Mouse (Mus musculus): ENCODE measurements around the gene Ms4a15. TPM values are rescaled to one million over a fixed set of nuclear protein-coding genes. Genes with fewer than 3 reads are reported as not detected.

Gene Ms4a15
- polyA plus RNA-seq, 1 experiment from 2014 or later, result not detected

- no peak overlapping the region for H3K4me3 ChIP-seq (replicated peaks; ENCODE audit: low read length)
- H3K36me3 ChIP-seq (replicated peaks; ENCODE audit: control insufficient read depth, insufficient read depth), result no peaks in the 10 kb centered on the region
- no peak overlapping the region for H3K27ac ChIP-seq
- no peak for DNase-seq (ENCODE audit: low spot score)
- ATAC-seq (ENCODE audit: low FRiP score), result no peak
- H3K9ac ChIP-seq, result no peak overlapping the region
- no peak overlapping the region for H3K4me2 ChIP-seq (replicated peaks)
- H3K4me1 ChIP-seq (replicated peaks; ENCODE audit: control insufficient read depth, insufficient read depth, low read length), result no peaks in the 10 kb centered on the region
- no peaks in the 10 kb centered on the region for H3K27me3 ChIP-seq (ENCODE audit: control insufficient read depth, insufficient read depth, low read length)
- H3K9me3 ChIP-seq (ENCODE audit: control insufficient read depth, low read length), result no peaks in the 10 kb centered on the region
- 86% methylated on average over 4 of the region's 4 CpGs for WGBS
Measured at GRCm38 (mm10) chr19:10985889-10986288, 7.2 kb downstream of the Ms4a15 start.

- no peak overlapping the region for H3K4me3 ChIP-seq (replicated peaks; ENCODE audit: low read length)
- H3K4me1 ChIP-seq (replicated peaks; ENCODE audit: control insufficient read depth, insufficient read depth, low read length), result no peaks in the 10 kb centered on the region
- no peaks in the 10 kb centered on the region for H3K36me3 ChIP-seq (replicated peaks; ENCODE audit: control insufficient read depth, insufficient read depth)
- WGBS, result 80% methylated on average over 13 of the region's 13 CpGs
- no peaks in the 10 kb centered on the region for H3K27me3 ChIP-seq (ENCODE audit: control insufficient read depth, insufficient read depth, low read length)
- no peak overlapping the region for H3K9ac ChIP-seq
- ATAC-seq (ENCODE audit: low FRiP score) (no peak), DNase-seq (ENCODE audit: low spot score) (no peak)
- no peak overlapping the region for H3K27ac ChIP-seq
- H3K9me3 ChIP-seq (ENCODE audit: control insufficient read depth, low read length), result no peaks in the 10 kb centered on the region
- H3K4me2 ChIP-seq (replicated peaks), result no peak overlapping the region
Measured at GRCm38 (mm10) chr19:10984551-10984950, 8.5 kb downstream of the Ms4a15 start.

- Histone ChIP-seq H3K4me2 (replicated peaks) (peak overlapping the region; percentile 17; the same call in 1 of the 2 replicates), H3K9ac (no peak overlapping the region), H3K4me1 (replicated peaks; ENCODE audit: control insufficient read depth, insufficient read depth, low read length) (no peaks in the 10 kb centered on the region), H3K36me3 (replicated peaks; ENCODE audit: control insufficient read depth, insufficient read depth) (no peaks in the 10 kb centered on the region), H3K27ac (no peak overlapping the region), H3K9me3 (ENCODE audit: control insufficient read depth, low read length) (no peaks in the 10 kb centered on the region), H3K4me3 (replicated peaks; ENCODE audit: low read length) (no peak overlapping the region), H3K27me3 (ENCODE audit: control insufficient read depth, insufficient read depth, low read length) (no peaks in the 10 kb centered on the region)
- ATAC-seq (ENCODE audit: low FRiP score) (no peak), DNase-seq (ENCODE audit: low spot score) (no peak)
- WGBS, result 26% methylated on average over 14 of the region's 14 CpGs
Measured at GRCm38 (mm10) chr19:10983146-10983545, 9.9 kb downstream of the Ms4a15 start.

GRCm38 (mm10) chr19:10980210-10980609 lies 12.8 kb downstream of the Ms4a15 start:
- Histone ChIP-seq H3K36me3 (replicated peaks; ENCODE audit: control insufficient read depth, insufficient read depth) (no peaks in the 10 kb centered on the region), H3K4me1 (replicated peaks; ENCODE audit: control insufficient read depth, insufficient read depth, low read length) (no peaks in the 10 kb centered on the region), H3K27ac (no peak overlapping the region), H3K27me3 (ENCODE audit: control insufficient read depth, insufficient read depth, low read length) (no peaks in the 10 kb centered on the region), H3K9ac (no peak overlapping the region), H3K4me2 (replicated peaks) (no peak overlapping the region), H3K9me3 (ENCODE audit: control insufficient read depth, low read length) (no peaks in the 10 kb centered on the region), H3K4me3 (replicated peaks; ENCODE audit: low read length) (no peak overlapping the region)
- 90% methylated on average over 5 of the region's 5 CpGs for WGBS
- ATAC-seq (ENCODE audit: low FRiP score), result no peak
- DNase-seq (ENCODE audit: low spot score), result no peak

GRCm38 (mm10) chr19:10979184-10980168 lies 13.6 kb downstream of the Ms4a15 start:
- Histone ChIP-seq H3K4me1 (replicated peaks; ENCODE audit: control insufficient read depth, insufficient read depth, low read length) (no peaks in the 10 kb centered on the region), H3K9ac (no peak overlapping the region), H3K36me3 (replicated peaks; ENCODE audit: control insufficient read depth, insufficient read depth) (no peaks in the 10 kb centered on the region), H3K9me3 (ENCODE audit: control insufficient read depth, low read length) (no peaks in the 10 kb centered on the region), H3K4me3 (replicated peaks; ENCODE audit: low read length) (no peak overlapping the region), H3K27ac (no peak overlapping the region), H3K4me2 (replicated peaks) (peak overlapping the region; percentile 27; the same call in 1 of the 2 replicates), H3K27me3 (ENCODE audit: control insufficient read depth, insufficient read depth, low read length) (no peaks in the 10 kb centered on the region)
- peak; percentile 69 for DNase-seq (ENCODE audit: low spot score)
- 13% methylated on average over 18 of the region's 18 CpGs for WGBS
- peak; percentile 22; the same call in 1 of the 2 replicates for ATAC-seq (ENCODE audit: low FRiP score)

- Histone ChIP-seq H3K9me3 (ENCODE audit: control insufficient read depth, low read length) (no peaks in the 10 kb centered on the region), H3K4me1 (replicated peaks; ENCODE audit: control insufficient read depth, insufficient read depth, low read length) (no peaks in the 10 kb centered on the region), H3K4me2 (replicated peaks) (no peak overlapping the region), H3K9ac (no peak overlapping the region), H3K27me3 (ENCODE audit: control insufficient read depth, insufficient read depth, low read length) (no peaks in the 10 kb centered on the region), H3K36me3 (replicated peaks; ENCODE audit: control insufficient read depth, insufficient read depth) (no peaks in the 10 kb centered on the region), H3K27ac (no peak overlapping the region), H3K4me3 (replicated peaks; ENCODE audit: low read length) (no peak overlapping the region)
- WGBS, result 60% methylated on average over 4 of the region's 4 CpGs
- DNase-seq (ENCODE audit: low spot score) (no peak), ATAC-seq (ENCODE audit: low FRiP score) (no peak)
Measured at GRCm38 (mm10) chr19:10976318-10976717, 16.7 kb downstream of the Ms4a15 start.

GRCm38 (mm10) chr19:10975187-10975586 lies 17.9 kb downstream of the Ms4a15 start:
- WGBS, result 80% methylated on average over 2 of the region's 2 CpGs
- no peaks in the 10 kb centered on the region for H3K27me3 ChIP-seq (ENCODE audit: control insufficient read depth, insufficient read depth, low read length)
- H3K9ac ChIP-seq, result no peak overlapping the region
- no peaks in the 10 kb centered on the region for H3K9me3 ChIP-seq (ENCODE audit: control insufficient read depth, low read length)
- DNase-seq (ENCODE audit: low spot score) (no peak), ATAC-seq (ENCODE audit: low FRiP score) (no peak)
- H3K36me3 ChIP-seq (replicated peaks; ENCODE audit: control insufficient read depth, insufficient read depth), result no peaks in the 10 kb centered on the region
- H3K4me2 ChIP-seq (replicated peaks), result no peak overlapping the region
- no peak overlapping the region for H3K27ac ChIP-seq
- no peaks in the 10 kb centered on the region for H3K4me1 ChIP-seq (replicated peaks; ENCODE audit: control insufficient read depth, insufficient read depth, low read length)
- H3K4me3 ChIP-seq (replicated peaks; ENCODE audit: low read length), result no peak overlapping the region

GRCm38 (mm10) chr19:10974238-10974865 lies 18.7 kb downstream of the Ms4a15 start, which contains the start of gene Ms4a10:
Gene Ms4a10 (minus strand): TSS chr19:10974670.
- Histone ChIP-seq H3K27ac (no peak within 1 kb of the TSS), H3K4me1 (replicated peaks; ENCODE audit: control insufficient read depth, insufficient read depth, low read length) (no peaks in the 10 kb centered on the region), H3K9ac (no peak within 1 kb of the TSS), H3K27me3 (ENCODE audit: control insufficient read depth, insufficient read depth, low read length) (no peaks in the 10 kb centered on the region), H3K9me3 (ENCODE audit: control insufficient read depth, low read length) (no peaks in the 10 kb centered on the region), H3K36me3 (replicated peaks; ENCODE audit: control insufficient read depth, insufficient read depth) (no peaks in the 10 kb centered on the region), H3K4me3 (replicated peaks; ENCODE audit: low read length) (no peak within 1 kb of the TSS), H3K4me2 (replicated peaks) (no peak within 1 kb of the TSS)
- ATAC-seq (ENCODE audit: low FRiP score), result no peak
- DNase-seq (ENCODE audit: low spot score), result no peak
- WGBS, result 75% methylated on average over 4 of the region's 4 CpGs

- 80% methylated on average over 2 of the region's 2 CpGs for WGBS
- no peak overlapping the region for H3K4me3 ChIP-seq (replicated peaks; ENCODE audit: low read length)
- ATAC-seq (ENCODE audit: low FRiP score), result no peak
- H3K27ac ChIP-seq, result no peak overlapping the region
- no peaks in the 10 kb centered on the region for H3K4me1 ChIP-seq (replicated peaks; ENCODE audit: control insufficient read depth, insufficient read depth, low read length)
- no peak overlapping the region for H3K9ac ChIP-seq
- no peaks in the 10 kb centered on the region for H3K27me3 ChIP-seq (ENCODE audit: control insufficient read depth, insufficient read depth, low read length)
- no peak overlapping the region for H3K4me2 ChIP-seq (replicated peaks)
- no peaks in the 10 kb centered on the region for H3K9me3 ChIP-seq (ENCODE audit: control insufficient read depth, low read length)
- H3K36me3 ChIP-seq (replicated peaks; ENCODE audit: control insufficient read depth, insufficient read depth), result no peaks in the 10 kb centered on the region
- no peak for DNase-seq (ENCODE audit: low spot score)
Measured at GRCm38 (mm10) chr19:10973187-10973586, 19.9 kb downstream of the Ms4a15 start.

Measured in hindbrain, embryonic 14.5 days (tissue).